Mouse (Mus musculus): ENCODE results near the gene Rtf2. TPM values are rescaled to one million over a fixed set of nuclear protein-coding genes. Genes with fewer than 3 reads are reported as not detected.
A peak's percentile ranks its signal among the peaks of the same experiment; 100 is the strongest.

Rtf2 gene
- polyA plus RNA-seq, 1 experiment = 56.1 TPM

DNA sequence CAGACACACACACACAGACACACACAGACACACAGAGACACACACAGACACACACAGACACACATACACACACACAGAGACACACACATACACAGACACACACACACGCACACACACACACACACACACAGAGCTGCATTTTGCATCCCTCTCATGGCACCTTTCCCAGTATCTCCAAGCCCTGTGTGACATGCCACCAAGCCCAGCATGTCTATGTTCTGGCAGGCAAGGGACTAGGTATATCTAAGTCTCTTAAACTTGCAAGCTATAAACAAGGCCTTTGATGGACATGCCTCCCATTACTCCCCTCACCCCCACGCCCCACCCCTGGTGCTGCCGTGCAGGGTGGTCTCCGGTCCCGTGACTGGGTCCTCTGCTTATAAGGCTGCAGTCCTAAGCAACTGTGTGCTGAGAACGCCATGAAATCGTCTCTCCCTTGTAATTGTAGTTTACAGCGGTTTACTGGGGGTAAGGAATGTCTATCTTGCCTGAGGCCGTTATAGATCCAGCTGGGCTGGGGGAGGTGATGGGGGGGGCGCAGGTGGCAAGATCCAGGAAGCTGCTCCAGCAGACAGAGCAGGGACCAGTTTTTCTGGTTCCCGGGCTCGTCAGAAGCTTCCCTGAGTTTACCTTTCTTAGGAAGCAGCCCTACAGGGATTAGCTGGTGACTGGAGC lies 44.5 kb downstream of the Rtf2 start:
- TF ChIP-seq MAX (IDR thresholded peaks at IDR 0.05) = no peak
- TF ChIP-seq FOSL1 (IDR thresholded peaks at IDR 0.05; ENCODE audit: insufficient read depth, low read length, poor library complexity, severe bottlenecking) = no peak
- TF ChIP-seq CEBPB (IDR thresholded peaks at IDR 0.05; ENCODE audit: low read depth) = no peak
- TF ChIP-seq CTCF (IDR thresholded peaks at IDR 0.05; ENCODE audit: control insufficient read depth, insufficient read depth, insufficient read length) = no peak
- TF ChIP-seq USF1 (IDR thresholded peaks at IDR 0.05; ENCODE audit: low read depth) = no peak
- TF ChIP-seq MYOD1 (IDR thresholded peaks at IDR 0.05; ENCODE audit: control insufficient read depth, insufficient read length, low read depth) = no peak
- TF ChIP-seq MYOG (IDR thresholded peaks at IDR 0.05; ENCODE audit: control insufficient read depth, extremely low read depth, insufficient read length) = no peak
- Histone ChIP-seq H3K36me3 (ENCODE audit: control insufficient read depth, insufficient read depth) (no peaks in the 10 kb centered on the region), H3K4me3 (ENCODE audit: insufficient read depth, poor library complexity, severe bottlenecking) (no peak overlapping the region), H3K79me3 (ENCODE audit: low read depth) (no peaks in the 10 kb centered on the region), H3K27me3 (ENCODE audit: control insufficient read depth, insufficient read depth, insufficient read length) (peaks cover 29% of the 10 kb centered on the region), H3K79me2 (ENCODE audit: control insufficient read depth, insufficient read depth) (no peaks in the 10 kb centered on the region), H3ac (ENCODE audit: control insufficient read depth, insufficient read length, low read depth) (no peak overlapping the region)

DNA sequence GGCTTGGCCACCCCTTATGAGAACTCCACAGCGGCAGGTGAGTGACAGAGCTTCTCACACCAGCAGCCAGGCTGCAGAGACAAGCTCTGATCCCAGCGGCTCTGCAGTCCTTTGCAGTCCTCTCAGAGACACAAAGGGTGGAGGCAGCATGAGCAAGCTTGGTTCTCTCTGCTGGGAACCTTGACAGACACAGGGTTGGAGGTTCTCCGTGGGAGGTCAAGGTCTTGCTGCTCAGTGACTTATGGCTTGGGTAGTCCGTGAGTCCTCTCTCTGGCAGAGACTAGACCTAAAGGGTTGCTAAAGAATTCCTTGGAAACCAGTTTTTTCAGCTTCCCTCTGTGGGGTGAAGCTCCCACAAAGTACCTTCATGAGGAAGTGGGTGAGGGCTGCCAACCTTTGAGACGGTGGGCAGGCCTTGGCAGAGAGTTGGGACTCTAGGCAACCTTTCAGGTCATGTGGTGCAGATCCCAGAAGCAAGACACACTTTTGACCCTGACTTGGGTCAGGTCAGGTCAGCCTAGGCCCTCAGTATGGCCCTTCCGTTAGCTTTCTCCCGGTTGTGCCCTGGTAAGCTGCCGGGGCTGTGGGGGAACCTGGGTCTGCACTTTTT lies 56.5 kb downstream of the Rtf2 start:
- Histone ChIP-seq H3ac (ENCODE audit: control insufficient read depth, insufficient read length, low read depth) (no peak overlapping the region), H3K79me3 (ENCODE audit: low read depth) (no peaks in the 10 kb centered on the region), H3K27me3 (ENCODE audit: control insufficient read depth, insufficient read depth, insufficient read length) (peaks cover 4% of the 10 kb centered on the region), H3K36me3 (ENCODE audit: control insufficient read depth, insufficient read depth) (no peaks in the 10 kb centered on the region), H3K4me3 (ENCODE audit: insufficient read depth, poor library complexity, severe bottlenecking) (no peak overlapping the region), H3K79me2 (ENCODE audit: control insufficient read depth, insufficient read depth) (no peaks in the 10 kb centered on the region)
- TF ChIP-seq MYOD1 (IDR thresholded peaks at IDR 0.05; ENCODE audit: control insufficient read depth, insufficient read length, low read depth) (no peak), CTCF (IDR thresholded peaks at IDR 0.05; ENCODE audit: control insufficient read depth, insufficient read depth, insufficient read length) (no peak), CEBPB (IDR thresholded peaks at IDR 0.05; ENCODE audit: low read depth) (no peak), MYOG (IDR thresholded peaks at IDR 0.05; ENCODE audit: control insufficient read depth, extremely low read depth, insufficient read length) (no peak), MAX (IDR thresholded peaks at IDR 0.05) (no peak), USF1 (IDR thresholded peaks at IDR 0.05; ENCODE audit: low read depth) (no peak), FOSL1 (IDR thresholded peaks at IDR 0.05; ENCODE audit: insufficient read depth, low read length, poor library complexity, severe bottlenecking) (no peak)

DNA sequence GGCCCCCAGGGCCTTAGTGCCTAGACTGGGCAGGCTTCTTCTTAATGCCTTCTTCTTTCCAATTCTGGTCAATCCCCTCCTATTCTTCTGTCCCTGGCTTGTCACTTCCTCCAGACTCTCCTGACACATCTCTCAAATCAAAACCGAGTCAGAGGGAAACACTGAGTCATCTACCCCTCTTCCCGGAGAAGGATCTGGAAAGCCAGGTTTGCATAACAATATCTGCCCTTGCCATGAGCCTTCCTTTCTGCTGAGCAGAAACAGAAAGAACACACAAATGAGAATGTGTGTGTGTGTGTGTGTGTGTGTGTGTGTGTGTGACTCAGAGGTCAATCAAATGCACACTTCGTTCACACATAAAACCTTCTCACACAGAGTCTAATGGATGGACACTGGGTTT lies 58.5 kb downstream of the Rtf2 start:
- Histone ChIP-seq H3ac (ENCODE audit: control insufficient read depth, insufficient read length, low read depth) (no peak overlapping the region), H3K79me2 (ENCODE audit: control insufficient read depth, insufficient read depth) (no peaks in the 10 kb centered on the region), H3K4me3 (ENCODE audit: insufficient read depth, poor library complexity, severe bottlenecking) (no peak overlapping the region), H3K27me3 (ENCODE audit: control insufficient read depth, insufficient read depth, insufficient read length) (peaks cover 9% of the 10 kb centered on the region), H3K79me3 (ENCODE audit: low read depth) (no peaks in the 10 kb centered on the region), H3K36me3 (ENCODE audit: control insufficient read depth, insufficient read depth) (no peaks in the 10 kb centered on the region)
- TF ChIP-seq CEBPB (IDR thresholded peaks at IDR 0.05; ENCODE audit: low read depth) (no peak), MAX (IDR thresholded peaks at IDR 0.05) (no peak), MYOG (IDR thresholded peaks at IDR 0.05; ENCODE audit: control insufficient read depth, extremely low read depth, insufficient read length) (no peak), FOSL1 (IDR thresholded peaks at IDR 0.05; ENCODE audit: insufficient read depth, low read length, poor library complexity, severe bottlenecking) (no peak), USF1 (IDR thresholded peaks at IDR 0.05; ENCODE audit: low read depth) (no peak), CTCF (IDR thresholded peaks at IDR 0.05; ENCODE audit: control insufficient read depth, insufficient read depth, insufficient read length) (no peak), MYOD1 (IDR thresholded peaks at IDR 0.05; ENCODE audit: control insufficient read depth, insufficient read length, low read depth) (no peak)

DNA sequence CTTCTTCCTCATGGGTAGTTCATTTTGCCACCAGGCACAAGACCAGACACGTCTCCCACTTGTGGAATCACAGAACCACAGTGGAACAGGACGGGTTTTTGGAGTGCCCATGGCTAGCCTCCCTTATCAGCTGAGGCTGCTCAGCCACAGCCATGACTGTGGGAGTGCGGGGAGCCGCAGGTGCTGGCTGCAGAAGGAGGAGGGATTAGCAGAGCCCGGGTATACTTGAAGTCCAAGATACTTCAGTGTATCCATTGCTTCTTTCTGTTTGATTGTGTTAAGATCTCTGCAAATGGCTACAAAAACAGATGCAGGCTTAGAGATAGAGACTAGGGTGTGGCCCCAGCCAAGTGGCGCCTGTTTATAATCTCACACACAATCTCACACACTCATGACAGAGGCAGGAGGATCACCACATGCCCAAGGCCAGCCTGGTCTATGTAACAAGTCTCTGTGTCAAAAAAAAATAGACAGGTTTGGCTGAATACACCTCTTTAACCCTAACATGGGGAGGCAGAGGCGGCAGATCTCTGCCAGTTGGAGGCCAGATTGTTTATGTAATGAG lies 60.5 kb downstream of the Rtf2 start:
- no peak overlapping the region for H3K4me3 ChIP-seq (ENCODE audit: insufficient read depth, poor library complexity, severe bottlenecking)
- H3K27me3 ChIP-seq (ENCODE audit: control insufficient read depth, insufficient read depth, insufficient read length) = peaks cover 5% of the 10 kb centered on the region
- H3ac ChIP-seq (ENCODE audit: control insufficient read depth, insufficient read length, low read depth) = no peak overlapping the region

DNA sequence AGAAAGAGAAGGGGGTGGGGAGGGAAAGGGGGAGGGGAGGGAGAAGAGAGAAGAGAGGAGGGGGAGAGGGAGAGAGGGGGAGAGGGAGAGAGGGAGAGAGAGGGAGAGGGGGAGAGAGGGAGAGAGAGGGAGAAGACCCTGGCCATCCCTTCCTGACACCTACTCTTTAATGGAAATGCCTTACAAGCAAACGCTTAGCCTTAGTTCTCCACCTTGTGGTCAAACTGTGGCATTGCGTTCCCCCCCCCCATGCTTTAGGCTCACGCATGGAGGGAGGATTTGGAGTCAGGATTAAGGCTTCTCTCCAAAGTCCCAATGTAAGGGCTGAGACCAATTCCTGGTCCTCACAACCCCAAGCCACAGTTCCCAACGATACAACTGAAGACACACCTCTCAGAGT lies 61.0 kb downstream of the Rtf2 start:
- no peaks in the 10 kb centered on the region for H3K79me2 ChIP-seq (ENCODE audit: control insufficient read depth, insufficient read depth)
- H3K79me3 ChIP-seq (ENCODE audit: low read depth) = no peaks in the 10 kb centered on the region
- H3K36me3 ChIP-seq (ENCODE audit: control insufficient read depth, insufficient read depth) = no peaks in the 10 kb centered on the region
- H3K27me3 ChIP-seq (ENCODE audit: control insufficient read depth, insufficient read depth, insufficient read length) = peaks cover 5% of the 10 kb centered on the region
- no peak overlapping the region for H3ac ChIP-seq (ENCODE audit: control insufficient read depth, insufficient read length, low read depth)
- H3K4me3 ChIP-seq (ENCODE audit: insufficient read depth, poor library complexity, severe bottlenecking) = no peak overlapping the region
- no peak for TF ChIP-seq MYOD1 (IDR thresholded peaks at IDR 0.05; ENCODE audit: control insufficient read depth, insufficient read length, low read depth)
- peak; percentile 60 for TF ChIP-seq CTCF (IDR thresholded peaks at IDR 0.05; ENCODE audit: control insufficient read depth, insufficient read depth, insufficient read length)
- TF ChIP-seq USF1 (IDR thresholded peaks at IDR 0.05; ENCODE audit: low read depth) = no peak

More for the DNA sequence above, 60.5 kb downstream of the Rtf2 start:
- TF ChIP-seq MAX (IDR thresholded peaks at IDR 0.05) = no peak
- TF ChIP-seq USF1 (IDR thresholded peaks at IDR 0.05; ENCODE audit: low read depth) = no peak
- TF ChIP-seq CTCF (IDR thresholded peaks at IDR 0.05; ENCODE audit: control insufficient read depth, insufficient read depth, insufficient read length) = no peak
- TF ChIP-seq MYOD1 (IDR thresholded peaks at IDR 0.05; ENCODE audit: control insufficient read depth, insufficient read length, low read depth) = no peak
- TF ChIP-seq FOSL1 (IDR thresholded peaks at IDR 0.05; ENCODE audit: insufficient read depth, low read length, poor library complexity, severe bottlenecking) = no peak
- TF ChIP-seq MYOG (IDR thresholded peaks at IDR 0.05; ENCODE audit: control insufficient read depth, extremely low read depth, insufficient read length) = no peak
- no peak for TF ChIP-seq CEBPB (IDR thresholded peaks at IDR 0.05; ENCODE audit: low read depth)
- Histone ChIP-seq H3K79me3 (ENCODE audit: low read depth) (no peaks in the 10 kb centered on the region), H3K79me2 (ENCODE audit: control insufficient read depth, insufficient read depth) (no peaks in the 10 kb centered on the region), H3K36me3 (ENCODE audit: control insufficient read depth, insufficient read depth) (no peaks in the 10 kb centered on the region)
